Mouse (Mus musculus) kidney, embryonic 14.5 days (tissue): Measurements from ENCODE around the gene Med6. TPM values are rescaled to one million over a fixed set of nuclear protein-coding genes. Genes with fewer than 3 reads are reported as not detected.
"Not testable (repeated sequence)": the region's sequence is repeated elsewhere in the genome, so short reads cannot be mapped to it uniquely, and the experiment has no call there.

ENCODE experiments used
- ATAC-seq: fragments of 200-750 bp; cut with Nextera tagmentation; 2 replicates; pipeline ENCODE4 v1.8.0; 2017; ENCODE audit warnings: moderate number of reproducible peaks, mild to moderate bottlenecking, moderate TSS enrichment, moderate library complexity; ENCODE audit not compliant: low FRiP score, low TSS enrichment
- H3K27ac ChIP-seq: fragments of 300-500 bp; sonication (generic); 2 replicates; pipeline ENCODE4 v1.5.1; 2014; ENCODE audit warnings: low read depth, mild to moderate bottlenecking, low read length, moderate library complexity, mixed read lengths
- H3K27me3 ChIP-seq: fragments of 300-500 bp; sonication (generic); 2 replicates; pipeline ENCODE4 v1.6.1; 2014; ENCODE audit warnings: mild to moderate bottlenecking, low read length; ENCODE audit not compliant: control insufficient read depth, insufficient read depth
- H3K36me3 ChIP-seq: fragments of 300-500 bp; sonication (generic); 2 replicates; pipeline ENCODE4 v1.6.1; 2014; ENCODE audit warnings: low read length, mixed read lengths; ENCODE audit not compliant: control insufficient read depth, insufficient read depth
- H3K4me1 ChIP-seq: fragments of 300-500 bp; sonication (generic); 2 replicates; pipeline ENCODE4 v1.6.1; 2014; ENCODE audit warnings: low read length, mixed read lengths; ENCODE audit not compliant: control insufficient read depth, insufficient read depth
- H3K4me2 ChIP-seq: fragments of 300-500 bp; sonication (generic); replicated peaks from 2 replicates; pipeline ENCODE4 v1.6.1; 2014; ENCODE audit warnings: low read depth, mild to moderate bottlenecking, low read length
- H3K4me3 ChIP-seq: fragments of 300-500 bp; sonication (generic); 2 replicates; pipeline ENCODE4 v1.5.1; 2014; ENCODE audit warnings: mild to moderate bottlenecking, low read length
- H3K9ac ChIP-seq: fragments of 300-500 bp; sonication (generic); 2 replicates; pipeline ENCODE4 v1.6.1; 2014; ENCODE audit warnings: low read depth, mild to moderate bottlenecking, low read length, moderate library complexity
- H3K9me3 ChIP-seq: fragments of 300-500 bp; sonication (generic); 2 replicates; pipeline ENCODE4 v1.6.1; 2016; ENCODE audit warnings: low read length; ENCODE audit not compliant: control insufficient read depth
- WGBS: fragments of 180-500 bp; shearing (Covaris S2); extraction: QIAGEN DNeasy Blood & Tissue Kit; methylation state at CpG from one replicate; pipeline ENCODE4 v1.1.7; 2014; 5-methylcytosine and 5-hydroxymethylcytosine counted together
- polyA plus RNA-seq: library from polyadenylated mRNA; unstranded; fragments of >200 nt; fragmentation: Nextera tagmentation; extraction: Ambion mirVana; gene quantifications from 2 replicates; pipeline ENCODE4 v1.2.1, GENCODE M21; 2014

Med6 gene
- polyA plus RNA-seq, 1 experiment from 2014 or later = 72.3 TPM

DNA sequence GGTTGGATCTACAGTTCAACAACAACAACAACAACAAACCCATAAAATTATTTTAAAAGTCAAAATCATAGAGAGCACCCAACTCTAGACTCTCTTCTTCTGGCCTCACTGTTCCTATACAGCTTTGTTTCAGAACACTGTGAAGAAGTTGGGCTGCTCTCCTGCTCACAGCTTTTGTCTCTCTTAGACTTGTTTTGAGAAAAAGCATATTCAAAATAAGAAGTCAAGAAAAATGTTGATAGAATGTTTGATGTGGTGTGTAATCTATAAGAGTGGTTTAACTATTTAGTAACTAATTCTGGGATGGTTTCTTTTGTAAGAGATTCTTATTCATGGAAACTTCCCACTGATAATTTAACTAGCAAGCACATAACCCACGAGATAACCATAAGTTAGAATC, 26.4 kb downstream of the Med6 start, which contains the start of gene Adam21:
Gene Adam21, minus strand, starts transcription at position 101 of the 400 bp plus-strand sequence.
- no peak within 1 kb of the TSS for H3K9ac ChIP-seq
- ATAC-seq = no peak
- H3K27ac ChIP-seq = no peak within 1 kb of the TSS
- no peaks in the 10 kb centered on the region for H3K27me3 ChIP-seq
- 100% methylated on average over 1 of the region's 1 CpGs for WGBS
- no peaks in the 10 kb centered on the region for H3K4me1 ChIP-seq
- H3K36me3 ChIP-seq = peaks cover 4% of the 10 kb centered on the region; the same call in 1 of the 2 replicates
- no peak within 1 kb of the TSS for H3K4me2 ChIP-seq
- H3K9me3 ChIP-seq = no peaks in the 10 kb centered on the region
- no peak within 1 kb of the TSS for H3K4me3 ChIP-seq

DNA sequence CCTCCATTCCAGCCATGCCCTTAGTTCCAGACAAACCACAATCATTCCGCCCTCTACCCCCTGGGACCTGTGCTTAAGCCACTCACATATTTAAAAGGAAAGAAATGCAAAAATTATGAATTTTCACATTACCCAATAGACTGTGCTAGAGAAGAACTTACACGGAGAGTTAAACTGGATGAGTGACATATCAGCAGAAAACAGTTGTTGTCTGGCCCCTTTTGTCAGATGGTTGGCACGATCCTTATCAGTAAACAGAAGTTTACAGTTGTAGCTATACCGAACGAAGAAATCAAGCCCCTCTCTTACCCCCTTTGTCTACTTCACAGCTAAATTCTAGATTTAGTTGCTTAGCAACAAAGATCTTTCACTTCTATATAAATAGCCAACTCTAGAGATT, 26.9 kb downstream of the Med6 start:
- Histone ChIP-seq H3K27ac (no peak overlapping the region), H3K9me3 (no peaks in the 10 kb centered on the region), H3K4me2 (no peak overlapping the region), H3K27me3 (no peaks in the 10 kb centered on the region), H3K36me3 (peaks cover 3% of the 10 kb centered on the region; the same call in 1 of the 2 replicates), H3K4me3 (no peak overlapping the region), H3K4me1 (no peaks in the 10 kb centered on the region), H3K9ac (no peak overlapping the region)
- 92% methylated on average over 5 of the region's 5 CpGs for WGBS
- ATAC-seq = no peak

DNA sequence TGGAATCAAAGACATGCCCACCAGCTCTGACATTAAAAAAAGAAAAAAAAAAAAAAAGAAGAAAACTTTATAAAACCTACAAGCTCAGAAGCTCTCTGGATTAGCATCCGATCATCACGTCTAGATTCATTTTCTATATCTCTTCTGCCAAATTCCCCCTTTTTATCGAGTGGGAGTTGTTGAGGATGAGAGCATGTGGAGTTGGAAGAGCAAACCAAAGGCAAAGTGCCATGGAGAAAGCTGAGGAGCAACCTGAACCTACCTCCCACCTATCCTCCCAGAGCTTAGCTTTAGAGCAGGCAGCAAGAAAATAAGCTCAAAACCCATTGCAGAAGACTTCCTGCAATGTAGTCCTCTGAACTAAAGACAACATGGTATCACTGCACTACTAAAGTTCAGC, 30.6 kb downstream of the Med6 start:
- Histone ChIP-seq H3K27ac (no peak overlapping the region), H3K27me3 (no peaks in the 10 kb centered on the region), H3K9me3 (no peaks in the 10 kb centered on the region), H3K4me1 (no peaks in the 10 kb centered on the region), H3K4me2 (no peak overlapping the region), H3K9ac (no peak overlapping the region), H3K4me3 (no peak overlapping the region), H3K36me3 (no peaks in the 10 kb centered on the region)
- no peak for ATAC-seq
- 96% methylated on average over 3 of the region's 3 CpGs for WGBS

DNA sequence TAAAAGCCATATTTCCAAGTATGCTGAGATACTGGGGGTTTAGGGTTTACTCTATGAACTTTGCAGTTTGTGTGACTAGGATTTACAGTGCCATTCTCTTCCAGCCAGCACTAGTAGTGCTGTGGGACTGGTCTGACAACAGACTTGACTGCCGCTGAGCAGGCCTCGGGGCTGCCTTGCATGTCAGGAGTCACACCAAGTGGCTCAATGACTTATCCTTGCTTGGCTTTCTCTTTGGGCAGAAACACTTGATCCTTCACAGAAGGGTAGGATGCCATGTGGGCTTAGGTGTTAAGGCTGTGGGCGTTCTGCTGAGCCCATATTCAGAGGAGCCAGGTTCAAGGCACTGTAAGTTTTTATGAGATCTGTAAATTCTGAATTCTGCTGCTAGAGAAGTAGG, 45.5 kb downstream of the Med6 start:
- H3K4me1 ChIP-seq = no peaks in the 10 kb centered on the region
- H3K9me3 ChIP-seq = no peaks in the 10 kb centered on the region
- H3K27ac ChIP-seq = no peak overlapping the region
- H3K36me3 ChIP-seq = no peaks in the 10 kb centered on the region
- no peak overlapping the region for H3K9ac ChIP-seq
- no peaks in the 10 kb centered on the region for H3K27me3 ChIP-seq
- H3K4me2 ChIP-seq = no peak overlapping the region
- 86% methylated on average over 3 of the region's 3 CpGs for whole genome bisulfite sequencing
- no peak for ATAC-seq
- no peak overlapping the region for H3K4me3 ChIP-seq

DNA sequence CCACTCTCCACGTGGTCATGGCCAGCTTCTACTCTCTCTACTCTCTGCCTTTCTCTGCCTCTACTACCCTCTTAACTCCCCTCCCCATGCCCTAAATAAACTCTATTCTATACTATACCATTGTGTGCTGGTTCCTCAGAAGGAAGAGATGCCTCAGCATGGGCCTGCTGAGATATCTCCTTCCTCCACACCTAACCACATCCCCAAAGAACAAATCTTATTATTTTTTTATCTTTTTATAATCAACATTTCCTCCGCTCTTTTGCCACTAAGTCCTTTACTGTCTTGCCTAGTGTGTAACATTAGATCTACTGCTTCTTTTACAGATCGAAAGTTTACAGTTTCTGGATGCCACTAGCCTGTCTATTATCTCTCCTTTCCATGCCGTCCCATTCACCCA, 47.6 kb downstream of the Med6 start:
- Histone ChIP-seq H3K27ac (no peak overlapping the region), H3K27me3 (no peaks in the 10 kb centered on the region), H3K4me3 (no peak overlapping the region), H3K9me3 (no peaks in the 10 kb centered on the region), H3K4me1 (no peaks in the 10 kb centered on the region), H3K9ac (no peak overlapping the region), H3K4me2 (no peak overlapping the region), H3K36me3 (no peaks in the 10 kb centered on the region)
- 71% methylated on average over 4 of the region's 4 CpGs for WGBS
- ATAC-seq = no peak

DNA sequence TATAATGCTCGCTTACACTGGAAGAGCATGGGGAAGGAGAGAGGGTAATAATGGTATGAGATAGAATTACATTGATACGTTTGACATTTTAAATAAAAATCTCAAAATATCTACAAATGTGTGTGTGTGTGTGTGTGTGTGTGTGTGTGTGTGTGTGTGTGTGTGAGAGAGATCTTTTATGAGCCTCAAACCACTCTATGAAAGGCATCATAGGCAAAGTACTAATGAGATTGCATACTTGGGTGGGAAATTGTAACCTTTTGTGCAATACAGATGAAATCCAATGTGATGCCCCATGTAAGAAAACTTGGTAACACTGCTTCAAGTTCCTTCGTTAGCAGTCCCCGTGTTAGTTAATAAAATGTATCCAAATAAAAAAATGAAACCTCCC, 61.8 kb downstream of the Med6 start:
- WGBS = 37% methylated on average over 4 of the region's 4 CpGs

DNA sequence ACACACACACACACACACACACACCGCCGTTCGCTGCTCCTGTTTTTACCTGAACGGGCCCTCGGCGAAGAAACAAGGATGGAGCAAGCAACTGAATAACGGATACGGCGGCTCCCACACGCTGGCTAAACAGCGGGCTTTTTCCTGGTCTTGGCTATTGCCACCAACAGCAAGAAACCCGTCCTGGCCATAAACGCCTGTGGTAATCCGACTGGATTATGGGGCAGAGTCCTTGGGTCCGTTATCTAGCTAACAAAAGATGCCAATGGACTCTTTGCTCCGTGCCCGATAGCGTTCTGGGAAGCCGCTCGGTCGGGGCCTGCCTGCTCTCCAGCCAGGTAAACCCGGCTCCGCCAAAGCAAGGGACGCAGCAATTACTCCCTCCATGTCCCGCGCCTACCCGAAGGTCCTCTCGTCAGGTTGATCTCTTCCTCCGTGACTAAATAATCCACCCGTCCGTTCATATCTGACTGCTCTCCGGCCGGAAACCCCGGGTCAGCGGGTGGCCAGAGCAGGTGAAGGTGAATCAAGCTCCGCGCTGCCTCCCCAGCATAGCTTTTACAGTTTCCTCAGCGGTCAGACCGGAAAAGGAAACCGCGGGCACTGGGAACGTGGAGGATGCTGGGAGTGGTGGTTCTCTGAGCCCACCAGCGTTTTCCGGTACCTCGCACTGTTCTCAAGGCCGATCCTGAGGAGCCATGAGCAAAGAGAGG, 62.3 kb downstream of the Med6 start, which contains the start of the genes Gm20498 and Synj2bp:
Gene Gm20498, minus strand, starts transcription at position 590 of the 713 bp plus-strand sequence.
Gene Synj2bp, minus strand, starts transcription at position 596 of the 713 bp plus-strand sequence.
- peak within 1 kb of the TSS; percentile 62; the same call in 1 of the 2 replicates for H3K27ac ChIP-seq
- H3K27me3 ChIP-seq = no peaks in the 10 kb centered on the region
- no peaks in the 10 kb centered on the region for H3K9me3 ChIP-seq
- peaks cover 7% of the 10 kb centered on the region; the same call in 1 of the 2 replicates for H3K4me1 ChIP-seq
- under 1% methylated on average over 46 of the region's 46 CpGs for WGBS
- H3K4me3 ChIP-seq = peak within 1 kb of the TSS; percentile 85
- ATAC-seq = peak; percentile 92
- H3K9ac ChIP-seq = peak within 1 kb of the TSS; percentile 67
- H3K36me3 ChIP-seq = no peaks in the 10 kb centered on the region
- peak within 1 kb of the TSS; percentile 44 for H3K4me2 ChIP-seq

More for the DNA sequence above, 61.8 kb downstream of the Med6 start:
- H3K4me1 ChIP-seq = peaks cover 7% of the 10 kb centered on the region; the same call in 1 of the 2 replicates
- H3K4me2 ChIP-seq = peak overlapping the region; percentile 44
- ATAC-seq = no peak; the same call in 1 of the 2 replicates
- no peaks in the 10 kb centered on the region for H3K27me3 ChIP-seq
- no peak overlapping the region for H3K27ac ChIP-seq
- H3K9ac ChIP-seq = peak overlapping the region; percentile 67
- H3K36me3 ChIP-seq = no peaks in the 10 kb centered on the region
- no peaks in the 10 kb centered on the region for H3K9me3 ChIP-seq
- H3K4me3 ChIP-seq = peak overlapping the region; percentile 85

DNA sequence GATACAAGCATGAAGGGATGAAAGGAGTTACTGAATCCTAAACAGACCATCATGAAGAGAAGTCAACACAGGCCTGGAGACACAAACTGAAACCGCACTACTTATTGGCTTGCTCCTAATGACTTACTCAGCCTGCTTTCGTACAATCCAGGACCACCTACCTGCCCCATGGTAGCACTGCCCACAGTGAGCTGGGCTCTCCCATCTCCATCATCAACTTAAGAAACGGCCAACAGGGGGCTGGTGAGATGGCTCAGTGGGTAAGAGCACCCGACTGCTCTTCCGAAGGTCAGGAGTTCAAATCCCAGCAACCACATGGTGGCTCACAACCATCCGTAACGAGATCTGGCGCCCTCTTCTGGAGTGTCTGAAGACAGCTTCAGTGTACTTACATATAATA, 64.2 kb downstream of the Med6 start:
- WGBS = 82% methylated on average over 5 of the region's 8 CpGs

More for the DNA sequence above, 64.2 kb downstream of the Med6 start:
- not testable (repeated sequence) for H3K4me2 ChIP-seq, H3K27me3 ChIP-seq, H3K27ac ChIP-seq, H3K36me3 ChIP-seq, H3K9me3 ChIP-seq, ATAC-seq, H3K4me1 ChIP-seq, H3K4me3 ChIP-seq, H3K9ac ChIP-seq
